Mouse (Mus musculus) heart, adult 2 months (tissue): ENCODE measurements at regions not wholly inside any gene's neighbourhood (a gene's known extent, or its start where the extent isn't known, plus 50 kb on each side); places are given as distances from the start of the nearest gene placed in this dataset.
A peak's percentile ranks its signal among the peaks of the same experiment; 100 is the strongest.

Source experiments
- CTCF ChIP-seq: fragments of 200-600 bp; IDR thresholded peaks from 2 replicates; pipeline ENCODE4 v1.8.1; 2022; ENCODE audit warnings: antibody characterized with exemption, mild to moderate bottlenecking, moderate library complexity
- EP300 ChIP-seq: fragments of 200-500 bp; IDR thresholded peaks from 2 replicates; pipeline ENCODE4 v1.6.1; 2011; ENCODE audit warnings: low read depth, low read length, control low read depth; ENCODE audit not compliant: insufficient read depth
- POLR2A ChIP-seq: fragments of 200-500 bp; IDR thresholded peaks from 2 replicates; pipeline ENCODE4 v1.6.1; 2011; ENCODE audit warnings: mild to moderate bottlenecking, low read depth, low read length, control low read depth; ENCODE audit not compliant: insufficient read depth

DNA sequence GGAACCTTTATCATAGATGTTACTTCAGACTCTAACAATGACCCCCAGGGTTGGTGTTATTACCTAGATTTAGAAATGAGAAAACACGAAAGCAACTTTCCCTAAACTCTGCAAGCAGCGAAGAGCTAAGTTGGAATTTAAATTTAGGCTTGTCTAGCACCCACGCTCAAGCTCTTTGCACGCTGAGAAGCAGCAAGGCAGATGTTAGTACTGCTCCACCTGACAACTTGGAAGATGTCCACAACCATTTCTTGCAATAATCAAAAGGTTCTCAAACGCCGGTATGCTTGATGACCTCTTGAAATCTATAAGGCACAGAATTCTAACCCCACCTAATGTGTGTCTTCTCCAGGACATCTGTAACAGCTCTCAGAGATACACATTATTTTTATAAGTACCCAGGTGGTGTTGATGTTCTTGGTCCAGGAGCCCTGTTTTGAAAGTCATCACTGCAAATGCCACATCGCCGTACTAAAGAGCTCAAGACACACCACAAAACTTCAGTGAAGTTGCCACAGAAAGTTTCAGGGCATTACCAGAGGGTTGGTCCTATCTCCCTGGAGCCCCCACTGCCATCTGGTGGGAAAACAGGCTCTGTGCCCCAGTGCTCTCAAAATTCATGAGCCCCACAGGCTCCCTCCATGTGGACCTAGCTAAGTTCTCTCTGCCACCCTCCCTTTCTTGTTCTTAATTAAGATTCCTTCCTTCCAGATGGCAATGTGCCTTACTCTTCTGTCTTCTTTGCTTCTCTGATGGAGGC is 100.5 kb upstream of the B3gat1 start:
- 0 out of 2 replicates have a peak, but pooled peaks have one; percentile 17 for TF ChIP-seq CTCF
- TF ChIP-seq POLR2A = no peak
- TF ChIP-seq EP300 = no peak
